Mouse (Mus musculus) liver, adult 10 weeks (tissue): Measurements from ENCODE around the gene Olfr1340. TPM values are rescaled to one million over a fixed set of nuclear protein-coding genes. Genes with fewer than 3 reads are reported as not detected.

Experiments used
- polyA plus RNA-seq: library from polyadenylated mRNA; stranded (reverse); fragments of 350-450 nt; fragmentation: Illumina TruSeq; extraction: RNeasy Lipid Tissue Mini Kit (QIAGEN cat#74804); gene quantifications from one replicate; pipeline ENCODE4 v1.2.3, GENCODE M21; 2014; ENCODE audit warnings: low read depth, low replicate concordance

The Olfr1340 gene
- polyA plus RNA-seq: not detected

GRCm38 (mm10) chr4:118719838-118720237, at the start of gene Olfr1340:
Olfr1340 (plus strand) TSS chr4:118720138.

GRCm38 (mm10) chr4:118692412-118692973, 27.4 kb upstream of the Olfr1340 start, which contains the start of gene Olfr1342:
Olfr1342 (minus strand) TSS chr4:118692756.

GRCm38 (mm10) chr4:118703223-118703622, 16.7 kb upstream of the Olfr1340 start, which contains the start of gene Olfr1341:
Olfr1341 (plus strand) TSS chr4:118703523.

GRCm38 (mm10) chr4:118731875-118732274, 11.9 kb downstream of the Olfr1340 start, which contains the start of gene Olfr1339:
Olfr1339 (plus strand) TSS chr4:118732175.

GRCm38 (mm10) chr4:118758637-118759036, 38.7 kb downstream of the Olfr1340 start, which contains the start of gene Olfr1338:
Olfr1338 (minus strand) TSS chr4:118758737.

Other genes with a start within 250 kb of the Olfr1340 start
- 0.90 TPM for gene Tie1, start 230.1 kb upstream of the Olfr1340 start, polyA plus RNA-seq
- 8.2 TPM for gene 2610528J11Rik, start 193.1 kb upstream of the Olfr1340 start, polyA plus RNA-seq
- 1.8 TPM for gene Tmem125, start 176.1 kb upstream of the Olfr1340 start, polyA plus RNA-seq
- gene Cfap57, start 99.4 kb upstream of the Olfr1340 start, polyA plus RNA-seq: not detected
- gene Ebna1bp2, start 99.3 kb upstream of the Olfr1340 start, polyA plus RNA-seq: 13.0 TPM
- not detected for gene Olfr62, start 61.2 kb upstream of the Olfr1340 start, polyA plus RNA-seq
- gene Olfr1342, start 27.4 kb upstream of the Olfr1340 start, polyA plus RNA-seq: not detected
- gene Olfr1341, start 16.6 kb upstream of the Olfr1340 start, polyA plus RNA-seq: not detected
- gene Olfr1339, start 12.0 kb downstream of the Olfr1340 start, polyA plus RNA-seq: not detected
- not detected for gene Olfr1338, start 38.6 kb downstream of the Olfr1340 start, polyA plus RNA-seq
- not detected for gene Olfr1337, start 62.4 kb downstream of the Olfr1340 start, polyA plus RNA-seq
- gene Olfr1335, start 89.8 kb downstream of the Olfr1340 start, polyA plus RNA-seq: not detected
- gene Olfr1333, start 116.1 kb downstream of the Olfr1340 start, polyA plus RNA-seq: not detected
- gene Olfr1331, start 144.5 kb downstream of the Olfr1340 start, polyA plus RNA-seq: not detected
- not detected for gene Olfr1330, start 168.5 kb downstream of the Olfr1340 start, polyA plus RNA-seq
- gene Olfr1329, start 197.3 kb downstream of the Olfr1340 start, polyA plus RNA-seq: not detected
- not detected for gene Olfr1328, start 218.5 kb downstream of the Olfr1340 start, polyA plus RNA-seq
- gene Lao1, start 241.4 kb downstream of the Olfr1340 start, polyA plus RNA-seq: not detected